Mouse (Mus musculus) adrenal gland, adult 2 months (tissue): ENCODE measurements around the gene Rbm5. TPM values are rescaled to one million over a fixed set of nuclear protein-coding genes. Genes with fewer than 3 reads are reported as not detected.

Experiments used
- DNase-seq: peaks from one replicate; pipeline ENCODE4 v3.0.0; 2021
- polyA plus RNA-seq: library from polyadenylated mRNA; depleted of rRNA; stranded (reverse); fragments of >200 nt; gene quantifications from 2 replicates; pipeline ENCODE4 v1.2.3, GENCODE M21; 2012; rRNA removed
- total RNA-seq, 2 experiments: library from RNA; stranded (reverse); gene quantifications; 2 replicates each; pipeline ENCODE4 v1.2.3; 2021

Gene Rbm5
- total and polyA plus RNA-seq, 3 experiments = 67.1 to 124 (median 67.8) TPM

GRCm38 (mm10) chr9:107701594-107701993 is 69.2 kb downstream of the Rbm5 start:
- DNase-seq = peak; percentile 90

GRCm38 (mm10) chr9:107700114-107700571 is 70.7 kb downstream of the Rbm5 start:
- DNase-seq = no peak

GRCm38 (mm10) chr9:107699376-107699980 is 71.3 kb downstream of the Rbm5 start:
- no peak for DNase-seq

- no peak for DNase-seq
These were observed 72.1 kb downstream of the Rbm5 start for GRCm38 (mm10) chr9:107698611-107699190.

GRCm38 (mm10) chr9:107697811-107698521 is 72.8 kb downstream of the Rbm5 start:
- no peak for DNase-seq

- peak; percentile 54 for DNase-seq
These were observed 73.8 kb downstream of the Rbm5 start for GRCm38 (mm10) chr9:107696845-107697610.

GRCm38 (mm10) chr9:107696106-107696479 is 74.7 kb downstream of the Rbm5 start:
- DNase-seq = no peak

GRCm38 (mm10) chr9:107695441-107696105 is 75.2 kb downstream of the Rbm5 start:
- DNase-seq = peak; percentile 48

GRCm38 (mm10) chr9:107694627-107695026 is 76.2 kb downstream of the Rbm5 start:
- peak; percentile 60 for DNase-seq

GRCm38 (mm10) chr9:107693433-107693987 is 77.3 kb downstream of the Rbm5 start:
- no peak for DNase-seq

- no peak for DNase-seq
These were observed 78.0 kb downstream of the Rbm5 start for GRCm38 (mm10) chr9:107692785-107693184.

- DNase-seq = no peak
These were observed 80.4 kb downstream of the Rbm5 start for GRCm38 (mm10) chr9:107690391-107690790.

Other genes with a start within 250 kb of the Rbm5 start
- 10 to 100 TPM; 43.2 to 48.1 TPM for gene Tmem115, start 237.1 kb downstream of the Rbm5 start, total RNA-seq
- gene Tmem115, start 237.1 kb downstream of the Rbm5 start, polyA plus RNA-seq = 84.2 and 96.5 TPM in 2 replicates
- gene Cyb561d2, start 228.8 kb downstream of the Rbm5 start, total RNA-seq = 10 to 100 TPM; 14.6 to 22.0 TPM
- gene Cyb561d2, start 228.8 kb downstream of the Rbm5 start, polyA plus RNA-seq = 59.1 and 68.0 TPM in 2 replicates
- gene Nprl2, start 228.8 kb downstream of the Rbm5 start, total RNA-seq = 10 to 100 TPM; 27.9 to 31.5 TPM
- gene Nprl2, start 228.8 kb downstream of the Rbm5 start, polyA plus RNA-seq = 24.2 and 31.9 TPM in 2 replicates
- gene Zmynd10, start 223.7 kb downstream of the Rbm5 start, total RNA-seq = under 1 TPM; 0.45 to 0.52 TPM
- gene Zmynd10, start 223.7 kb downstream of the Rbm5 start, polyA plus RNA-seq = 0.37 and 0.61 TPM in 2 replicates
- 10 to 100 TPM; 15.5 to 18.6 TPM for gene Rassf1, start 219.4 kb downstream of the Rbm5 start, total RNA-seq
- gene Rassf1, start 219.4 kb downstream of the Rbm5 start, polyA plus RNA-seq = 15.3 and 16.7 TPM in 2 replicates
- 10 to 100 TPM; 52.2 to 57.5 TPM for gene Tusc2, start 207.7 kb downstream of the Rbm5 start, total RNA-seq
- gene Tusc2, start 207.7 kb downstream of the Rbm5 start, polyA plus RNA-seq = 88.2 and 94.1 TPM in 2 replicates
- 10 to 100 TPM; 36.8 to 52.8 TPM for gene Hyal2, start 203.1 kb downstream of the Rbm5 start, total RNA-seq
- gene Hyal2, start 203.1 kb downstream of the Rbm5 start, polyA plus RNA-seq = 92.1 and 102 TPM in 2 replicates
- gene Hyal1, start 194.1 kb downstream of the Rbm5 start, total RNA-seq = 10 to 100 TPM; 13.7 to 15.2 TPM
- 6.3 and 7.0 TPM in 2 replicates for gene Hyal1, start 194.1 kb downstream of the Rbm5 start, polyA plus RNA-seq
- 10 to 100 TPM; 15.9 to 19.2 TPM for gene Naa80, start 192.1 kb downstream of the Rbm5 start, total RNA-seq
- 111 TPM in 2 replicates for gene Naa80, start 192.1 kb downstream of the Rbm5 start, polyA plus RNA-seq
- gene Hyal3, start 190.2 kb downstream of the Rbm5 start, total RNA-seq = 1 to 10 TPM; 1.3 to 1.4 TPM
- 1.8 and 2.2 TPM in 2 replicates for gene Hyal3, start 190.2 kb downstream of the Rbm5 start, polyA plus RNA-seq
- 10 to 100 TPM; 36.0 to 41.7 TPM for gene Ifrd2, start 183.4 kb downstream of the Rbm5 start, total RNA-seq
- 67.3 and 80.0 TPM in 2 replicates for gene Ifrd2, start 183.4 kb downstream of the Rbm5 start, polyA plus RNA-seq
- 1 to 10 TPM; 3.7 to 4.1 TPM for gene Sema3b, start 161.8 kb downstream of the Rbm5 start, total RNA-seq
- 8.3 and 10.4 TPM in 2 replicates for gene Sema3b, start 161.8 kb downstream of the Rbm5 start, polyA plus RNA-seq
- gene Gnai2, start 135.6 kb downstream of the Rbm5 start, total RNA-seq = 100 to 1,000 TPM; 198 to 278 TPM
- 330 and 345 TPM in 2 replicates for gene Gnai2, start 135.6 kb downstream of the Rbm5 start, polyA plus RNA-seq
- 1 to 10 TPM in 1 of 2 experiments, under 1 TPM in 1; 0.48 to 2.7 TPM for gene Slc38a3, start 101.5 kb downstream of the Rbm5 start, total RNA-seq
- 1.7 and 4.1 TPM in 2 replicates for gene Slc38a3, start 101.5 kb downstream of the Rbm5 start, polyA plus RNA-seq
- gene Gnat1, start 91.3 kb downstream of the Rbm5 start, total RNA-seq = under 1 TPM in 1 of 2 experiments, not detected in 1; 0.37 TPM
- gene Gnat1, start 91.3 kb downstream of the Rbm5 start, polyA plus RNA-seq = 0.10 and 0.16 TPM in 2 replicates
- gene Sema3f, start 60.5 kb downstream of the Rbm5 start, total RNA-seq = 10 to 100 TPM; 27.2 to 34.8 TPM
- 95.1 and 106 TPM in 2 replicates for gene Sema3f, start 60.5 kb downstream of the Rbm5 start, polyA plus RNA-seq
- gene Rbm6, start 102.2 kb upstream of the Rbm5 start, total RNA-seq = 10 to 100 TPM; 40.3 to 47.8 TPM
- 11.8 and 15.3 TPM in 2 replicates for gene Rbm6, start 102.2 kb upstream of the Rbm5 start, polyA plus RNA-seq
- gene Mon1a, start 117.2 kb upstream of the Rbm5 start, total RNA-seq = 10 to 100 TPM; 19.2 to 20.5 TPM
- gene Mon1a, start 117.2 kb upstream of the Rbm5 start, polyA plus RNA-seq = 41.3 and 42.9 TPM in 2 replicates
- 1 to 10 TPM; 7.4 to 8.1 TPM for gene Mst1r, start 135.9 kb upstream of the Rbm5 start, total RNA-seq
- gene Mst1r, start 135.9 kb upstream of the Rbm5 start, polyA plus RNA-seq = 34.0 and 41.0 TPM in 2 replicates
- not detected for gene Actl11, start 157.5 kb upstream of the Rbm5 start, total RNA-seq
- gene Actl11, start 157.5 kb upstream of the Rbm5 start, polyA plus RNA-seq = not detected in 2 replicates
- 1 to 10 TPM; 2.9 to 5.2 TPM for gene Camkv, start 164.7 kb upstream of the Rbm5 start, total RNA-seq
- 7.8 and 9.5 TPM in 2 replicates for gene Camkv, start 164.7 kb upstream of the Rbm5 start, polyA plus RNA-seq
- gene Traip, start 179.1 kb upstream of the Rbm5 start, total RNA-seq = 1 to 10 TPM; 2.1 to 2.5 TPM
- 0.61 and 0.72 TPM in 2 replicates for gene Traip, start 179.1 kb upstream of the Rbm5 start, polyA plus RNA-seq
- gene Uba7, start 204.5 kb upstream of the Rbm5 start, total RNA-seq = 10 to 100 TPM; 10.6 to 22.1 TPM
- gene Uba7, start 204.5 kb upstream of the Rbm5 start, polyA plus RNA-seq = 35.4 and 39.9 TPM in 2 replicates
- under 1 TPM in 1 of 2 experiments, not detected in 1; 0.38 TPM for gene Gm20661, start 212.1 kb upstream of the Rbm5 start, total RNA-seq
- 0.12 and 0.20 TPM in 2 replicates for gene Gm20661, start 212.1 kb upstream of the Rbm5 start, polyA plus RNA-seq
- gene Inka1, start 214.9 kb upstream of the Rbm5 start, total RNA-seq = 1 to 10 TPM; 2.4 to 7.8 TPM
- 11.6 and 19.0 TPM in 2 replicates for gene Inka1, start 214.9 kb upstream of the Rbm5 start, polyA plus RNA-seq
- under 1 TPM; 0.63 to 0.66 TPM for gene Cdhr4, start 221.5 kb upstream of the Rbm5 start, total RNA-seq
- 1.5 and 2.8 TPM in 2 replicates for gene Cdhr4, start 221.5 kb upstream of the Rbm5 start, polyA plus RNA-seq
- under 1 TPM in 1 of 2 experiments, not detected in 1; 0.20 TPM for gene Gm20662, start 225.4 kb upstream of the Rbm5 start, total RNA-seq
- gene Gm20662, start 225.4 kb upstream of the Rbm5 start, polyA plus RNA-seq = 0.62 and 1.3 TPM in 2 replicates
- 100 to 1,000 TPM; 115 to 139 TPM for gene Ip6k1, start 231.5 kb upstream of the Rbm5 start, total RNA-seq
- gene Ip6k1, start 231.5 kb upstream of the Rbm5 start, polyA plus RNA-seq = 217 and 231 TPM in 2 replicates